Mouse (Mus musculus): ENCODE results near the gene Nek1. TPM values are rescaled to one million over a fixed set of nuclear protein-coding genes. Genes with fewer than 3 reads are reported as not detected.

Nek1 gene
- total RNA-seq, 1 experiment from 2014 or later = 13.5 TPM

DNA sequence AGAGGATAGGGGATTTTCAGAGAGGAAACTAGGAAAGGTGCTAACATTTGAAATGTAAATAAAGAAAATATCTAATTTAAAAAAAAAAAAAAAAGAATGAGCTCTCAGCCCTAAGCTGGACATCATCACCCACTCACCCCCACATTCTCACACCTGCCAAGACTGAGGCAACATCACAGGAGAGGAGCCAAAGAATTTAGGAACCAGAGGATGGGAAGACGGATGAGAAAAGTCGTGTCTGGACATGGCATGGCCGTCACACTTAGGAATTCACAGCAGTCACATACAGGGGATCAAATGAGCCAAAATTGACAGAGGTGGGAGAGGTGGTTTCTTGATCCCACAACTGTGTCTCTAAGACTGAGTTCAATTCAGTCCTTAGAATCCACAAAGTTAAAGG is 165.5 kb downstream of the Nek1 start:
- no peak for DNase-seq

DNA sequence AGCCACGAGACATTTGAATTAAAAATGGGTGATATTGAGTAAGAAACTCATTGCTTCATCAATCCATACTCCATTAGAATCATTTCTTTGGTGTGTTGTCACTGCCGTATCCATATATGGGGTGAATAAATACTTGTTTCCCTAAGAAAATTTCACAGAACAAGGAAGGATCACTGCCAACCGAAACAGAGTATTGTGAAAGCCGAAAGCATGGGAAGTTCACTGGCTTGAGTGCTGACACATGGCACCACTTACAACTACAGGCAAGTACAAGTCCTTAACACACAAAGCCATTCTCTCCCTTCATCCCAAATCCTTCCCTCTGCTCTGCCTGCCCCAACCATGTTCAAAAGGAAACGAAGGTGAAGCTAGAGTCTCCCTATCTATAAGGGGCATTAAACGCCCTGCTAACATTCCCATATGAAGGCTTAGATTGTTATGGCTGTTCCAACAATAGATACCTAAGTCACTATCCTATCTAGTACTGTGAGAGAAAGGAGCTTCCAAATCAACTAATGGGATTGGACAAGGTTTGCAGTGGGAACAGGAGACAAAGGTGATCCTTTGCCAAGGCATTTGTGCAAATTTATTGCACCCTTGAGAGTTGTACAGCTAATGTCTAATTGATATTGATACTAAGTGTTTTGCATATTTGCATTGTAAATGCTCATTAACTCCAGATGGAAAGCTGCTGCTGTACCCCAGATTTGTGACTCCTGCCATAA is 168.6 kb downstream of the Nek1 start:
- DNase-seq = no peak

DNA sequence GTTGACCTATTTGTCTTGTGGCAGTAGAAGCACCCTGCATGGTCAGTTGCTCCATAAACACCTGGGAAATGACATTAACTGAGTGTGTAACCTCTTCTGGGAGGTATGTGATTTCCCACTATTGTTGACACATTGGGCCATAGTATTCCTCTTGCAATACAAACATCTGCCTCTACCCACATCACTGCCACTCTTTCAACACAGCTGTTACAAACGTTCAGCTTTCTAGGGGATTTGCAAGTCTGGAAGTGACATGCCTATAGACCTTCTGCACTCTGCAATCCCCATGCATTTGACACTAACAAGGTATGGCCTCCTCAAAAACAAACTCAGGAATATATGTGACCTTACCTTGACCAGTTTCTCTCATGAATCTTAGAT is 169.2 kb downstream of the Nek1 start:
- DNase-seq = no peak

DNA sequence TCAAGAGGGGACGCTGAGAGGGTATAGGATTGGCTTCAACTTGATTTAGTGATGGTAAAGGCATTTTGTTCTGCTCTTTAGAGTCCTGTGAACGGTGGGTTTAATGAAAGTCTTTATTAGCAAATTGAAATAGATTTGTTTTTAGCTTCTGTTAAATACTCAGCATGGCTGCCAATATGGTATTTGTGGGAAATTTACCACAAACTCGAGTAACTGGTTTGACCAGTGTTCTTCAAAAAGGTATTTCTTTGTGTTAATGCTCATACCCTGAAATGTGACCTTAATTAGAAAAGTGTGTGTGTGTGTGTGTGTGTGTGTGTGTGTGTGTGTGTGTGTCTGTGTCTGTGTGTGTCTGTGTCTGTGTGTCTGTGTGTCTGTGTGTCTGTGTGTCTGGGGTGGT is 178.6 kb downstream of the Nek1 start:
- no peak for DNase-seq

DNA sequence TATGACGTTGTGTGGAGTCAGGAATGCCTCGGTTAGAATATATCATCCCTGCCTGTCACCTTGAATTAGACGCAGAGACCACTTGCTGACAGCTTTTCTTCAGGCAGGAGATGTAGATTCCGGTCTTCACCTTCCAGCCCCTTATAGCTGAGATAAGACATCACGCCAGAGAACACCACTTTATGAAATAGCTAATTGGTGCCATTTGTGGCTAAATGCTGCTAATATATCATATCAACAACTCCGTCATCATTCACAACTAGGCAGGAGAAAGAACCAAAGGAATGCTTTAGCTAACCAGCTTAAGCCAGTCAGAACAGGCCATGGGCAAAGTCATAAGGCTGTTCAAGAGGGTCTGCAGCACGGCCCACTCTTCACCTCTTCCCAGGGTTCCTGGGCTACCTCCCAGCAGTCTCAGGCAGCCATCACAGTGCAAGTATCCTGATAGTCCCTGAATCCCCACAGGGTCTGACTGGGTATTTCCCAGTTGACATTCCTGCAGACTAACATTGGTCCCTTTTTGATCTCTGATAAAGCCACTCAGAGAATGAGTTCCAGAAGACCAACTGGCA is 181.0 kb downstream of the Nek1 start:
- DNase-seq = no peak

DNA sequence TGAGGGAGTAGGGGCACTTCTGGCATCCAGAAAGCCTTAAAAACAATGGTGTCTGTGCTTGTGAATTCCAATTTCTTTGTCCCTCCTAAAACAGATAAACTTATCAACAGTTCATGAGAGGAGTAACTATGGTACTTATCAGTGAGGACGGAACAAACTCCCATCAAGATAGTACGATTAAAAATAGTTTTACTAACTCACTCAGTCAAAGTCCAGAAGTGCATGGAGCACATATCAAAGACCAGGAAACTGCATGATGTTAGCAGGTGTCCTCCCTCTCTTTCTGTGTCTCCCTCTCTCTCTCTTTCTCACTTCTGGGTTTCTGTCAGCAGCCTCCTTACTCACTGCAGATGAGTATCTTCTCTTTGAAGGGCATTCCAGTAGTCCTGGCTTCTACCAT is 182.9 kb downstream of the Nek1 start:
- no peak for DNase-seq

DNA sequence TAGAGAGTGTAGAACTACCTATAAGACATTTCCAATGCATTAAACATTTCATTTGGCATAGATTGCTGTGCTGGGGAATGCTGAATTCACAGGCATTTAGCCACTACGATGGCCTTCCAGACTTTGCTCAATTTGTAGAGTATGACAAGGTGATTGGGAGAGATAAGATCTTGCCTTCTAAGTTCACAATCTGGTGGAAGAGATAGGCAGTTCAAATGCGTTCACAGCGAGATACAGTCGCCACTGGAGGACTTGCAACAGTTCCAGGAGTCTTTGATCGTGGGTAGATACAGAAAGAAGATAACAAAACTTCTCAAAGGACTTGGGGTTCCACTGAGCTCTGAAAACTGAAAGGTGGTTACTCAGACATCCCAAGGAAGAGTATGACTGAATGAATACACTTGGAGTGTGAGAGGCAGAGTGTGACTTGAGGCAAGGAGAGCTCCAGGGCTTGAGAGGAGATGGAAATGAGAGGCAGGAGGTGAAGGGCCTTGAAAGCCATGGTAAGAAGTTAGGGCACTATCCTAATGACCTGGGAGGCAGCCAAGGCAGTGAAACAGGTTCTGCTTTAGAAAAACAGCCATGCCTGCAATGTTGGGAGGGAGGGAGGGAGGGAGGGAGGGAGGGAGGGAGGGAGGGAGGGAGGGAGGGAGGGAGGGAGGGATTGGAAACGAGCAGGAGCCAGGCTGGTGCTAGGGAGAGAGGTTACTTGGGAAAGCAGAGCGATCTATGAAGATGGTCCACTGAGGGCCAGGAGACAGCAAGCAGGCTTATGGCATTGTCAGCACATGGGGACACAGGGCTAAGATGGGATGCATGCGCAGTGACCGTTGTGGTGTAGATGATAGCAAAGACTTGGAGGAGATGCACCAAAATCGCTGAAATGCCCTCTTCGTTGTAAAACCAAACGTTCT is 184.9 kb downstream of the Nek1 start:
- DNase-seq = no peak

DNA sequence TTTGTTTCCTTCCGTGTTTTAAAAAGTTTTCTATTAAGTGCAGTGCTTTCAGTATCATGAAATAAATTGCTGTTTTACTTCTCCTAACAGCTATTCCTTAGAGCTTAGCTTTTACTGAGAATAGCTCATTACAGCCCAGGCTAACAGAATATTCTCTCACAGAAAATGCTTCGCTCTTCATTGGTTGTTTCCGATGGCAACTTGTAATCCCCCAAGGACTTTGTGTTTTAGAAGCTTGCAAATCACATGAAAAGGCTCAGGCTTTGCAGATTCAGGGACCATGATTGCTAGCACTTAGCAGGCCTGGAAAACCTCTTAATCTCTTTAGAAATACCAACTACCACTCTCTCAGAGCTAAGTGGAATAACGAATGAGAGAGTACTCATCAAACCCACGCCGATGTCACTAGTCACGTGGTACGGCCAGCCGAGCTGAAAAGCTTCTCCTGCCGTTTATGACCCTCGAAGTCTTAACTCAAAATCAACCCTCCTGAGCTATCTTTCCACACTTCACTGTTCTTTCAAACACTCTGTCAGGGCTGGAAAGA is 185.7 kb downstream of the Nek1 start:
- DNase-seq = no peak

Other genes with a start within 250 kb of the Nek1 start
- 25.9 and 30.3 TPM in 2 replicates for gene Hpf1, start 102.8 kb upstream of the Nek1 start, total RNA-seq (2021)
- gene Clcn3, start 9.9 kb upstream of the Nek1 start, total RNA-seq (2021) = 37.9 and 38.6 TPM in 2 replicates
- gene Sh3rf1, start 230.7 kb downstream of the Nek1 start, total RNA-seq (2021) = 9.3 and 10.1 TPM in 2 replicates